Mouse (Mus musculus): Measurements from ENCODE around the gene Klk8.

DNA sequence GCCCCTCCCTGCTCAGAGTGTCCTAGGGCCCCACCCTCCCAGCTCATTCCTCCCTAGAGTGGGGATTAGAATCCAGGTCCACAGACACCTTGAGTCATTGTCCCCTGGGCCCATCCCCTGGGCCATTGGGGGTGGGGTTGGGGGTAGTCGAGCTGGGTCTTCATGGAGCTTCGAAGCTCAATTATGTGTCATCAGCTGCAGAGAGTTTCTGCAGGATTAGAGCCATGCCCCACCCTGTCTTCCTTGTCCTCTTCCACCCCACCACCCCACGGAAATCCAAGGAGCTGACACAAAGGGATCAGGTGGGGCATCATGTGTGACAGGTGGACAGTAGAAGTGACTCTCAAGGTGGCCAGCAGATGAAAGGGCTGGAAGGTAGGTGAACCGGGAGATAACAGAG is 28.8 kb upstream of the Klk8 start, which contains the start of gene Klk12:
- TF ChIP-seq POLR2A (IDR thresholded peaks at IDR 0.05; ENCODE audit: insufficient read depth, low read length) (no peak), EP300 (IDR thresholded peaks at IDR 0.05; ENCODE audit: insufficient read depth, low read depth, low read length) (no peak), CTCF (IDR thresholded peaks at IDR 0.05; ENCODE audit: low read depth, low read length) (no peak)
